Mouse (Mus musculus): ENCODE results near the gene Gm20422.
A peak's percentile ranks its signal among the peaks of the same experiment; 100 is the strongest.

Gene Gm20422

DNA sequence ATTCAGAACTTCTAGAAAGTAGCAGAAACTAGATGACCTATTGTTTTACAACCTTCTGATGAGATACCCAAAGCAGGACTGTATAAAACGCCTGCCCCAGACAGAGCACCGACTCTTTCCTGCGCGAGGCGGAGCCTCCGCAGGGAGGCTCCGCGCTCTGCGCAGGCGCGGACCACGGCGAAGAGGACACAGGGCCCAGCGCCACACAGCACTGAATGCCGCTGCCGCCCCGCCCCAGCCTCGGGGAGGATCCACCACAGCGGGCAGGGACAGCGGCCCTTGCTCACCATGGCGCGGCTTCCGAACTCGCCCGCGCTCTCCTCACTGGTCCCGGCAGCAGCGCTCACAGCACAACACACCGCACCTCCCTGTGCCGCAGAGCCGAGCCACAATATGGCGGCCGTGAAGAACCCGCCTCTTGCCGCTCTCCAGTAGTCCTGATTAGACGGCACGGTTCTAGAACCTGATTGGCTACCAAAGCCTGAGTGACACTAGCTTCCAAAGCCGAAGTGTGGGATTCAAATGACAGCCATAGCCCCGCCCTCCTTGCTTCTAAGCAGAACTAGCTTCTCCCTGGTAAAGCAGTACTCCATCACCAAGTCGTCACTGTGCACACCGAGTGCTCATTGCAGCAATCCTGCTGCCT lies at the start of gene Gm20422:
Gene Gm20422, minus strand, starts transcription at position 384 of the 646 bp plus-strand sequence.
- DNase-seq (ENCODE audit: extremely low spot score): peak; percentile 93

GRCm38 (mm10) chr8:69822386-69823191 lies 47.9 kb upstream of the Gm20422 start, which contains the start of gene Lpar2:
Gene Lpar2 (plus strand): TSS chr8:69822429.
- no peak for DNase-seq (ENCODE audit: extremely low spot score)

- peak; percentile 86 for DNase-seq (ENCODE audit: extremely low spot score)
These were observed 47.3 kb upstream of the Gm20422 start for GRCm38 (mm10) chr8:69821971-69822385.

- DNase-seq (ENCODE audit: extremely low spot score): no peak
These were observed 45.8 kb upstream of the Gm20422 start for GRCm38 (mm10) chr8:69820466-69820865.

DNA sequence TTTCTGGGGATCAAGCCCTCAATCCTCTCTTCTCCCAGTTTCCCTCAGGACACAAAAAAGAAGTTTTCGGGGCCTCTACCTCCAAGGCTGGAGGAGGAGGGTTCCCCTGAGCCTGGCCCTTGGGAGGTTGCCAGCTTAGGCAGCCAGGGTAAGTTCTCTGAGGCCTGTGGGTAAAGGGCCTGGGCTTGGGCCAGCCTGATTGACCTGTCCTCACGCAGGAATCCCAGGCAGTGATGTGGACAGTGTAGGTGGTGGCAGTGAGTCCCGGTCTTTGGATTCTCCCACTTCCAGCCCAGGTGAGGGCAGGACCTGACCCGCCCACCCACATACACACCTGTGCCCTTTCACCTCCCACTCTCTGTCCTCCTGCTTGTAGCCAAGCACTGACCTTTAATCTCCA lies 40.7 kb upstream of the Gm20422 start:
- DNase-seq (ENCODE audit: extremely low spot score): no peak

DNA sequence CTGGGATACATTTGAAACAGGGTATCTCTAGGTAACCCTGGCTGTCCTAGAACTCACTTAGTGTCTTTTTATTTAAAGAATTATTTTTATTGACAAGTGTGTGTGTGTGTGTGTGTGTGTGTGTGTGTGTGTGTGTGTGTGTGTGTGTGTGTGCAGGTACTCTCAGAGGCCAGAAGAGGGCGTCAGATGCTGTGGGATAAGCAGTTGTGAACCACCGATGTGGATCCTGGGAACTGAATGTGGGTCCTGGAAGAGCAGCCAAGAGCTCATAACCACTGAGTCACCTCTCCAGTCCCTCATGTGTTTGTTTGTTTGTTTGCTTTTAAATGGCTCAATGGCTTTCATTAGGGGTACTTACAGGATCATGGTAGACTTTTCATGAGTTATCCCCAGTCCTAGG lies 40.2 kb upstream of the Gm20422 start:
- DNase-seq (ENCODE audit: extremely low spot score): no peak

DNA sequence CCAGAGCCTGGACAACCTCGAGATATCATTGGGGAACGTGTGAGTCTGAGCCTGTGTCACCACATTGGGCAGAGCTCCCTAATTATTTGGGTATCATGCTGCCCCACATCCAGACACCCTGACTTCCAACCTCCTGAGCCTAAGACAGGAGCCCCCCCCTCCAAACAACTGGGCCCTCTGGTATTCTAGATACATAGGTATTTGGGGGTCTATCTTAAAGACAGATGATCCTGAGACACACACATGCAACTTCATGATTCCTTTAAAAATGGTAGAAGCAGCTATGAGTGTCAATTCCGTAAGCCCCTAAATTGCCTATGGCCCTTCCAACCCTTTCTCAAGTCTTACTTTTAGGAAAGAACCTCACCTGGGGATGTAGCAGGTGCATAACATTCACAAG lies 35.1 kb upstream of the Gm20422 start:
- DNase-seq (ENCODE audit: extremely low spot score): no peak

DNA sequence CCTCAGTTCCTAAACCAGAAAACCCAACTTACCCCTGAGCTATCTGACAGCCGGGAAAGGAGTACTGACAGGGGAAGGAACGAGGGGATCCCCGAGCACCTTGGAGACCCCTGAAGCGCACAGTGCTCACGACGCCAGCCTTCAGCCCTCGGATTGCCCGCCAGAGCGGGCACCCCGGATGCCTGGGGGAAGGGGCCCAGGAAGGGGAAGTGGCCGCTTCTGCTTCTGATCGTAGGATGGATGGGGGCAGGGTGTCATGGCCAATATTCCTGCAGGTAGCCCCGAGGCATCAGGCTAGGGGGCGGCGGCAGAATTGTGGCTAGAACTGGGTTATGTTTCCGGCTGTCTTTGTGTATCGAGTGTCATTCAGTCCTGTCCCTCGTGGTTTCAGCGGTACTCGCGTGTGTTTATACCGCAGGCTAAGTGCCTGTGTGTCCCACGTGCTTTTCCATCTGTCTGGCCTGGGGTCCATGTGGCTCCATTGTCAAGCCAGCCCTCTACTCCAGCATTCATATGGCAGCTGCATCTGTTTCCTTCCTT lies 34.2 kb upstream of the Gm20422 start:
- peak; percentile 26 for DNase-seq (ENCODE audit: extremely low spot score)

GRCm38 (mm10) chr8:69808094-69808863 lies 33.6 kb upstream of the Gm20422 start, which contains the start of gene Gmip:
Gene Gmip (plus strand): TSS chr8:69808679.
- peak; percentile 79 for DNase-seq (ENCODE audit: extremely low spot score)

DNA sequence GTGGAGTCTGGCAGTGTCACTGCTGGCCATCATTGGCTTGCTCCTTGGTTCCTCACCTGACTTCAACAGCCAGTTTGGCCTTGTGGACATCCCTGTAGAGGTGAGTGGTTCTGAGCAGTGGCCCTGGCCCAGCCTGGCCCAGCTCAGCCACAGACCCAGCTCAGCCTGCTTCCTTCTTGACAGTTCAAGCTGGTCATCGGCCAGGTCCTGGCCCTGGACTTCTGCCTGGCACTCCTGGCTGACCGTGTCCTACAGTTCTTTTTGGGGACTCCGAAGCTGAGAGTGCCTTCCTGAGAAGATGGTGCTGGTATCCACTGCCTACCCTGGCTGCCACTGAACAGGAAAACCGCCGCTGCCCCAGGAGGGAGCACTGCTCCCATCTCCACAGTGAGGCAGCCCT lies 32.5 kb upstream of the Gm20422 start:
- DNase-seq (ENCODE audit: extremely low spot score): no peak

DNA sequence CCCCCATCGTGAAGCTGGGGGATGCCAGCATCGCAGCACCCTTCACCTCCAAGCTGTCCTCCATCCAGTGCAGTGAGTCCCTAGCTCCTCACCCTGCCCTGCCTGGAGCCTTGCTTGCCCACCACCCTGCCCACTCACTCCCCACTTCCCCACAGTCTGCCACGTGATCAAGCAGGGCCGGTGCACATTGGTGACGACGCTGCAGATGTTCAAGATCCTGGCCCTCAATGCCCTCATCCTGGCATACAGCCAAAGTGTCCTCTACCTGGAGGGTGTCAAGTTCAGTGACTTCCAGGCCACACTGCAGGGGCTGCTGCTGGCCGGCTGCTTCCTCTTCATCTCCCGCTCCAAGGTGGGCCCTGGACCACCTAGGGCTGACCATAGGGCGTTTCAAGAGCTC lies 30.8 kb upstream of the Gm20422 start:
- no peak for DNase-seq (ENCODE audit: extremely low spot score)

GRCm38 (mm10) chr8:69805086-69805485 lies 30.4 kb upstream of the Gm20422 start:
- DNase-seq (ENCODE audit: extremely low spot score): no peak

DNA sequence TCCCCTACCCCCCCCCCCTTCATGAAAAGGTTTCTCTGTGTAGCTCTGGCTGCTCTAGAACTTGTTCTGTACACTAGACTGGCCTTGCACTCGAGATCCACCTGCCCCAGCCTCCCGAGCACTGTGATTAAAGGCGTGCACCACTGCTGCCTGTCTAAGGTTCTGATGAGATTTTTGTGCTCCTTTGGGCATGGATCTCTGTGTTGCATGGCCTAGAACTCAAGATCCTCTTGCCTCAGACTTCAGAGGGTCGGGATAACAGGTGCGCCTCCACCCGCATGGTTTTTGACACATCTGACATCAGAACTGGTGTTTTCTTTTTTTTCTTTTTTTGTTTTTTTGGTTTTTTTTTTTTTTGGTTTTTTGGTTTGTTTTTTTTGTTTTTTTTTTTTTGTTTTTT lies 29.9 kb upstream of the Gm20422 start:
- no peak for DNase-seq (ENCODE audit: extremely low spot score)

- no peak for DNase-seq (ENCODE audit: extremely low spot score)
These were observed 28.7 kb upstream of the Gm20422 start for GRCm38 (mm10) chr8:69803366-69803765.

GRCm38 (mm10) chr8:69802216-69802615 lies 27.5 kb upstream of the Gm20422 start:
- DNase-seq (ENCODE audit: extremely low spot score): no peak

DNA sequence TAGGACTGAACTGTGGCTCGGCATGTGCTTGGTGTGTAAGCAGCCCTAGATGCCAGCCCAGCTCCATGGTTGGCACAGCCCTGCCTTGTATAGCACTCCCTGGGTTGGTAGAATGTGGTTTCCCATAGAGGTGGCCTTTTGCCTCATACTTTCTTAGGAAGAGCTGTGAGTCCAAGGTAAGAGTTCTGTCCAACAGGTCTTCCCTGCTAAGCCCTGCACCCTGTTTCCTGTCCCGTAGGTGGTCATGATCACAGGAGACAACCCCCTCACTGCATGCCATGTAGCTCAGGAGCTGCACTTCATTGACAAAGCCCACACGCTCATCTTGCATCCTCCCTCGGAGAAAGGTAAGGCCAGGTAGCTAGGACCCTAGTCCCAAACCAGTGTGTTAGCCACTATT lies 27.1 kb upstream of the Gm20422 start:
- DNase-seq (ENCODE audit: extremely low spot score): no peak

- DNase-seq (ENCODE audit: extremely low spot score): no peak
These were observed 25.3 kb upstream of the Gm20422 start for GRCm38 (mm10) chr8:69799946-69800345.

DNA sequence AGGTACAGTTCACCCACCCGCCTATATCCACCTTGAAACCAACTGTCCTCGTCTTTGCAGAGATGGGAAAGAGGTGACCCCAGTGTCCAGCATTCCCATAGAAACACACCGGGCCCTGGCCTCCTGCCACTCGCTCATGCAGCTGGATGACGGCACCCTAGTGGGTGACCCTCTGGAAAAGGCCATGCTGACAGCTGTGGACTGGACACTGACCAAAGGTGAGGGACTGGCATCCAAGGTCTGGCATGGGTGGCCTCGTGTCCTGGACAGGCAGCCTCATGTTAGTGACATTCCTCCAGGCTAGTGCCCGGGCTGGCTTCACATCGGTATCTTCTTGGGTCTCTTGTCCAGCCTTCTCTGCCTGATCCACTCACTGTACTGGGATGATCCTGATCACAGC lies 24.6 kb upstream of the Gm20422 start:
- DNase-seq (ENCODE audit: extremely low spot score): no peak

DNA sequence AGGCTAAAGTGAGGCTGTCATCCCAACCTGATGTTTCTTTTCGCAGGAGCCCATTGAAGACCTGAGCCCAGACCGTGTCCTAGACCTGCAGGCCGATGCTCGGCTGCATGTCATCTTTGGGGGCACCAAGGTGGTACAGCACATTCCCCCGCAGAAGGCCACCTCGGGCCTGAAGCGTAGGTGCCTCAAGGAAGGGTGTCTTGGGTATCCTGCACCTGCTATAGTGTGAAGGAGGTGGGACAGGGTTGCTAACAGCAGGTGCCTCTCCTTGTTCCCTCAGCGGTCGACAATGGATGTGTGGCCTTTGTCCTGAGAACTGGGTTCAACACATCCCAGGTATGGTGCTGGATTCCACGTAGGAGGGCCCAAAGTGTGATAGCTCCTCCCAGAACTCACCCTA lies 23.0 kb upstream of the Gm20422 start:
- DNase-seq (ENCODE audit: extremely low spot score): no peak

DNA sequence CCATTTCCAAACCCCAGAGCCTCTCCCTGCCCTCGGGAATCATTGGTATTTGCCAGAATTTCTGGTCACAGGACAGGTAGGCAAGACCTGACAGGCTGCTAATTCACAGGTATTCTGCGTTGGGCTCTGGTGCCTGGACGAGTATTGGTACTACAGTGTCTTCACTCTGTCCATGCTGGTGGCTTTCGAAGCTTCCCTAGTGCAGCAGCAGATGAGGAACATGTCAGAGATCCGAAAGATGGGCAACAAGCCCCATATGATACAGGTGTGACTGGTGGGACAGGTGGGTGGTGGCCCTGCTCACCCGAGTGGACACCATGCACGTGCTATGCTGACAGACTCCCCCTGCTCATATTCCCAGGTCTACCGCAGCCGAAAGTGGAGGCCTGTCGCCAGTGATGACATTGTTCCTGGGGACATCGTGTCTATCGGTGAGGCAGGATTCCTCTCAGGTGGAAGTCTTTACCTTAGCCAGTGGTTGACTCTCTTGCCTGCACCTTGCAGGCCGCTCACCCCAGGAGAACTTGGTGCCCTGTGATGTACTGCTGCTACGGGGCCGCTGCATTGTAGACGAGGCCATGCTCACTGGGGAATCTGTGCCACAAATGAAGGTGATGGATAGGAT lies 22.1 kb upstream of the Gm20422 start:
- no peak for DNase-seq (ENCODE audit: extremely low spot score)

DNA sequence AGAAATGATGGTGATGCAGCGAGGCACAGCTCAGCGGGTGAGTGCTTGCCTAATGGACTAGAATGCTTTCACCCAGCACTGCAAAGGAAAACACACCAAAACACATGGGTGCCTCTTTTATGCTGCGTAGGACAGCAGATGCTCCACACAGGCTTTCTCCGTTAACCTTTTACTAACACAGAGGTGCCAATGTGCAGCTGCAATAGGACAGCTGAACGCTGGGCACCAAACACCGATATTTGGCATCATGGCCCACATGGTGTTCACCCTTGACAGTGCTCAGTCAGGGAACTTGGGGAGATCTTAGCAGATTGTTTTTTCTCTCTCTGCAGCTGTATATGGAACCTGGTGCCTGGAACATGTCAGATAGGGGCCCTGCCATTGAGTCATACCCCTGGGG lies 20.2 kb upstream of the Gm20422 start:
- no peak for DNase-seq (ENCODE audit: extremely low spot score)

DNA sequence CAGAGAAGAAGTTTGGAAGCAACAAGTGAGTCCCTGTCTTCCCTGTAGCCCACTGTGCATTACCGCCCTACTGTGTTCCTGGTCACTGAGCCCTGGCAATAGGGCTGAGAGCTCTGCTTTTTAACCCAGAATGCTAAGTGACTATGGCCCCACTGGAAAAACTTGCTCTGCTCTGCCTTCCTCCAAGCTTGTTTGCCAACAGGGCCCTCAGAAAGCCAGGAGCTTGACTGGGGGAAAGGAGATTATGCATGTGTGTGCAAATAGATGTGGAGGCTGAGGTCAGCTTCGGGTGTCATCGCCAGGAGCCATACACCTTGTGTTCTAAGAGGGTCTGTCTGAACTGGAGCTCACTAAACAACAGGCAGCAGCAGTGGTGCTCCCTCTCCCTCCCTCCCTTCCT lies 19.4 kb upstream of the Gm20422 start:
- DNase-seq (ENCODE audit: extremely low spot score): no peak
